Mouse (Mus musculus) liver, embryonic 14.5 days (tissue): ENCODE results near the gene Pacrg. TPM values are rescaled to one million over a fixed set of nuclear protein-coding genes. Genes with fewer than 3 reads are reported as not detected.

Experiments
- ATAC-seq: fragments of 200-750 bp; cut with Nextera tagmentation; 2 replicates; pipeline ENCODE4 v1.8.0; 2017; ENCODE audit warnings: moderate number of reproducible peaks, mild to moderate bottlenecking, moderate library complexity; ENCODE audit not compliant: insufficient read depth
- DNase-seq, 3 experiments: peaks; one replicate each; pipeline ENCODE4 v3.0.0-alpha.2; 2012 to 2013; ENCODE audit warnings: low read depth in 3 of 3, low spot score in 3 of 3
- H3K27ac ChIP-seq: fragments of 300-500 bp; sonication (generic); 2 replicates; pipeline ENCODE4 v1.5.1; 2014; ENCODE audit warnings: moderate library complexity, mild to moderate bottlenecking, control low read depth, inconsistent platforms
- H3K27me3 ChIP-seq: fragments of 300-500 bp; sonication (generic); 2 replicates; pipeline ENCODE4 v1.6.1; 2014; ENCODE audit warnings: mild to moderate bottlenecking, low read length, moderate library complexity; ENCODE audit not compliant: control insufficient read depth, insufficient read depth
- H3K36me3 ChIP-seq: fragments of 300-500 bp; sonication (generic); replicated peaks from 2 replicates; pipeline ENCODE4 v1.6.1; 2014; ENCODE audit warnings: low read depth; ENCODE audit not compliant: control insufficient read depth, insufficient read depth
- H3K4me1 ChIP-seq, 2 experiments: fragments of 200-500 bp in 1 of 2; fragments of 300-500 bp in 1 of 2; sonication (generic) in 1 of 2; replicated peaks; 2 replicates each; pipeline ENCODE4 v1.6.1; 2012 to 2014; ENCODE audit warnings: antibody characterized with exemption in 1 of 2, inconsistent platforms in 1 of 2, low read length in 1 of 2; ENCODE audit not compliant: control insufficient read depth in 2 of 2, insufficient read depth in 2 of 2
- H3K4me2 ChIP-seq: fragments of 300-500 bp; sonication (generic); 2 replicates; pipeline ENCODE4 v1.6.1; 2014; ENCODE audit warnings: low read depth, mild to moderate bottlenecking, control low read depth, moderate library complexity
- H3K4me3 ChIP-seq, 2 experiments: fragments of 200-500 bp in 1 of 2; fragments of 300-500 bp in 1 of 2; sonication (generic) in 1 of 2; 2 replicates each; pipeline ENCODE4 v1.5.1; 2012 to 2014; ENCODE audit warnings: low read depth in 2 of 2, low read length in 2 of 2, mild to moderate bottlenecking in 2 of 2, control low read depth in 1 of 2, inconsistent platforms in 1 of 2, moderate library complexity in 1 of 2; ENCODE audit not compliant: insufficient read depth in 1 of 2
- H3K9ac ChIP-seq: fragments of 300-500 bp; sonication (generic); replicated peaks from 2 replicates; pipeline ENCODE4 v1.6.1; 2014; ENCODE audit warnings: mild to moderate bottlenecking, control low read depth, moderate library complexity
- H3K9me3 ChIP-seq: fragments of 300-500 bp; sonication (generic); 2 replicates; pipeline ENCODE4 v1.6.1; 2016; ENCODE audit warnings: low read length, mixed read lengths; ENCODE audit not compliant: control insufficient read depth
- CTCF ChIP-seq: IDR thresholded peaks from 2 replicates; pipeline ENCODE4 v1.5.1; 2016; ENCODE audit warnings: antibody characterized with exemption, low read depth, control low read depth
- EP300 ChIP-seq: IDR thresholded peaks from 2 replicates; pipeline ENCODE4 v1.6.1; 2016; ENCODE audit warnings: antibody characterized with exemption, low read depth
- WGBS: fragments of 180-500 bp; shearing (Covaris S2); extraction: QIAGEN DNeasy Blood & Tissue Kit; methylation state at CpG from one replicate; pipeline ENCODE4 v1.1.7; 2014; ENCODE audit not compliant: insufficient replicate concordance; 5-methylcytosine and 5-hydroxymethylcytosine counted together
- polyA plus RNA-seq, 2 experiments: library from polyadenylated mRNA; depleted of rRNA in 1 of 2; stranded (reverse) in 1 of 2; unstranded in 1 of 2; fragments of >200 nt; fragmentation: Nextera tagmentation in 1 of 2; extraction: Ambion mirVana in 1 of 2; gene quantifications; 2 replicates each; pipeline versions ENCODE4 v1.2.1 to v1.2.3; 2012 to 2014

Pacrg gene
- polyA plus RNA-seq, 2 experiments = 0.04 TPM; not detected in 1

GRCm38 (mm10) chr17:10455961-10456360 is 384.1 kb downstream of the Pacrg start:
- Histone ChIP-seq H3K27ac (no peak overlapping the region), H3K9ac (no peak overlapping the region), H3K4me1 (no peaks in the 10 kb centered on the region), H3K36me3 (no peaks in the 10 kb centered on the region), H3K9me3 (no peaks in the 10 kb centered on the region), H3K27me3 (no peaks in the 10 kb centered on the region), H3K4me3 (no peak overlapping the region), H3K4me2 (no peak overlapping the region)
- ATAC-seq = no peak
- no peak for TF ChIP-seq CTCF
- TF ChIP-seq EP300 = no peak
- WGBS = 69% methylated on average over 7 of the region's 7 CpGs
- no peak for DNase-seq

- ATAC-seq (no peak), DNase-seq (no peak)
- H3K27me3 ChIP-seq = no peaks in the 10 kb centered on the region
- no peak overlapping the region for H3K9ac ChIP-seq
- TF ChIP-seq EP300 (no peak), CTCF (no peak)
- no peaks in the 10 kb centered on the region for H3K36me3 ChIP-seq
- H3K27ac ChIP-seq = no peak overlapping the region
- no peak overlapping the region for H3K4me2 ChIP-seq
- 64% methylated on average over 8 of the region's 8 CpGs for WGBS
- no peak overlapping the region for H3K4me3 ChIP-seq
- H3K4me1 ChIP-seq = no peaks in the 10 kb centered on the region
- no peaks in the 10 kb centered on the region for H3K9me3 ChIP-seq
Observed at GRCm38 (mm10) chr17:10454406-10454805, 385.7 kb downstream of the Pacrg start.

DNA sequence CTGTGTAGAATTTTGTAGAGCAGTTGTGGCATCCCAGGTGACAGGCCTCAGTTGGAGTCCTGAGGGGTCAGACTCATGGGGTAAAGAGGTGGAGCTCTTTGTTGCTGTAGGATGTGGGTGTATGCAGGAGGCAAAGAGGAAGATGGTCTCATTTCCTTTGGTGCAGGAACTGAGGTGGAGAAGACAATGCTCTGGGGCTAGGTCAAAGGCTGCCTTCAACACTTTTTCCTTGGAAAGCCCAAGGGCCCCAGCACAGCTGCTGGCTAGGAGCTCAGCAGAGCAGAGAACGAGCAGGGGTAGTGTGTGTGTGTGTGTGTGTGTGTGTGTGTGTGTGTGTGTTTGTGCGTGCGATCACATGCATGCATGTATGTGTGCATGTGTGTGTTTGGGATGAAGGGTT is 387.3 kb downstream of the Pacrg start:
- Histone ChIP-seq H3K36me3 (no peaks in the 10 kb centered on the region), H3K9ac (no peak overlapping the region), H3K9me3 (no peaks in the 10 kb centered on the region), H3K27me3 (no peaks in the 10 kb centered on the region), H3K4me2 (no peak overlapping the region), H3K4me3 (no peak overlapping the region), H3K4me1 (no peaks in the 10 kb centered on the region), H3K27ac (no peak overlapping the region)
- DNase-seq (no peak), ATAC-seq (no peak)
- no peak for TF ChIP-seq CTCF
- no peak for TF ChIP-seq EP300
- WGBS = 57% methylated on average over 3 of the region's 3 CpGs

DNA sequence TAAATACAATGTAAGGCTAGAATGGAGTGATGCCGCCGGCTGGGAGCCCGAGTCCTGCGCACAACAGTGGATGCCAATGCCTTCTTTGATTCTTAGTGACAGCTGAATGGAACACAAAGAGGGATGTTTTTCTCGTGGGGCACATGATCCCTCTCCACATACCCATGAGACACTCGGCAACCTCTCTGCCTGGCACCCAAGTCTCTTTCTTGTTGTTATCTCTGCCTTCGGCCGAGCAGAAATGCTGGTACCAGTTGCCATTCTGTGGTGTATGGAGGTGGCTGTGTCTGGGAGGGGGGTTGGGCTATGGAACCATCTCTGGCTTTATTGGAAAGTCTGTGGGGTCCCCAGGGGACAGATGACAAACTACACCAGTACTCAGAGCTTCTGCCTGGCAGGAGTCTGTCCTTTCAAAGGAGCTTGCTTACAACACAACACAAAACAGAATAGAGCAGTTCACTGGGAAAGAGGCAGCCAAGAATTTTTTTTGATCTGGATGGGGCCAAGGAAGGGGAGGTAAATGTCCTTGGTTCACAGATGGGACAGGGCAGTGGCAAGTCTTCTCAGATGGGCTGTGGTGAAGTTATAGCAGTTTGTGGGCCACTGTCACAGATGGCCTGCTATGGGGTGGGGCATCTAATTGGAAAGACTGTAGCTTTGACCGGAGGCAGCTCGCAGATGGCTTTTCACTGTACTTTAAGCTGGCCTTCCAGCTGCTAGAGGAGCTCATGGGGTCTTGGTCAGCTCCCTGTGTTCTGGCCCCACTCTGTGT is 388.6 kb downstream of the Pacrg start:
- Histone ChIP-seq H3K27ac (no peak overlapping the region), H3K4me1 (no peaks in the 10 kb centered on the region), H3K36me3 (no peaks in the 10 kb centered on the region), H3K4me3 (no peak overlapping the region), H3K4me2 (no peak overlapping the region), H3K9me3 (no peaks in the 10 kb centered on the region), H3K9ac (no peak overlapping the region), H3K27me3 (no peaks in the 10 kb centered on the region)
- WGBS = 68% methylated on average over 10 of the region's 10 CpGs
- no peak for ATAC-seq
- TF ChIP-seq EP300 = no peak
- no peak for TF ChIP-seq CTCF
- DNase-seq = no peak

DNA sequence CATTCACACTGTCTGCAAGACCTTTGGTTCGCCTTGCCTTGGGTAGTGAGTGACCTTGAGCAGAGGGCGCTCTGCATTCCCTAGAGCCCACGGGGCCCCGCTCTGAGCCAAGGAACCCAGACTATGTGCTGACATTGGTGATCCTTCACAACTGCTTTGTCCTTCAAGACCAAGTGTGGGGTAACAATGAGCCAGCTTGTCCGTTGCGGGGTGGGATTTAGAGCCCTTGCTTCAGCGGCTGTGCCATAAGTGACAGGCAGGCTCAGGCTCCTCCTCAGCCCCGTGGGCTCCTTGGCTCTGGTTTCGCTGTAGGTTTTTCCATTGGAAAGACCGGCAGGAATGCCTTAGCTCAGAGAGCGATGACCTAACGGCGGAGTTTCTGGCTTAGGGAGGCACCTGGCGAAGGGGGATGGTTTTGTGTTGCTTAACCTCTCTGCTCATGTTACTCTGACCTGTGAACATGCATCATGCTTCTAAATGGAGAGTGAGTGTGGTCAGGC is 390.3 kb downstream of the Pacrg start:
- Histone ChIP-seq H3K27me3 (no peaks in the 10 kb centered on the region), H3K27ac (no peak overlapping the region), H3K9ac (no peak overlapping the region), H3K9me3 (no peaks in the 10 kb centered on the region), H3K4me2 (no peak overlapping the region), H3K4me1 (no peaks in the 10 kb centered on the region), H3K36me3 (no peaks in the 10 kb centered on the region), H3K4me3 (no peak overlapping the region)
- no peak for DNase-seq
- 80% methylated on average over 14 of the region's 14 CpGs for WGBS
- no peak for ATAC-seq
- TF ChIP-seq EP300 (no peak), CTCF (no peak)
